Mouse (Mus musculus) layer of hippocampus, adult 8-10 months (tissue): Measurements from ENCODE around the gene Tpo. TPM values are rescaled to one million over a fixed set of nuclear protein-coding genes. Genes with fewer than 3 reads are reported as not detected.
A peak's percentile ranks its signal among the peaks of the same experiment; 100 is the strongest.

Experiments used
- DNase-seq, 2 experiments: peaks; one replicate each; pipeline ENCODE4 v3.0.0; 2022; ENCODE audit warnings: low spot score in 2 of 2
- total RNA-seq, 4 experiments: library from RNA; stranded (reverse); gene quantifications; 2 replicates each; pipeline ENCODE4 v1.2.4; 2022

The Tpo gene
- under 1 TPM in 3 of 4 experiments, not detected in 1; 0.09 to 0.54 (median 0.47) TPM for total RNA-seq

DNA sequence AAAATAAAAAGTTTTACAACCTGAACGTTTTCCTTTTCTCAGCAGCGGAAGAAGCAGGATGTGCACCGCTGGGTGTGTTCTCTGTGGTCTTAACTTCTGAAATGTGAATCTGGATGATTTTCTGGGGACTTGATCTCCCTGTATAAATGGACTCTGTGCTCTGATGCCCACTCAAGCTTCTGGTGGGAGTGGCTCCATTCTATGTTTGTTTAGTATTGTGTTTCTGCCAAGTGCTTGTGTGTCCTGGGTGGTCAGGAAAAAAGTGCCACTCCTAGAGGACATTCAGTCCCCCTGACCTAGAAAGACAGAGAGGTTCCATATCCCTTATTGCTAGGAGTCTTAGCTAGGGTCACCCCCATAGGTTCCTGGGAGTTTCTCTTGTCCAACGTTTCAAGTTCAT lies at the start of gene Tpo:
Tpo (minus strand) TSS at position 101 of the 400 bp plus-strand sequence.
- no peak for DNase-seq

DNA sequence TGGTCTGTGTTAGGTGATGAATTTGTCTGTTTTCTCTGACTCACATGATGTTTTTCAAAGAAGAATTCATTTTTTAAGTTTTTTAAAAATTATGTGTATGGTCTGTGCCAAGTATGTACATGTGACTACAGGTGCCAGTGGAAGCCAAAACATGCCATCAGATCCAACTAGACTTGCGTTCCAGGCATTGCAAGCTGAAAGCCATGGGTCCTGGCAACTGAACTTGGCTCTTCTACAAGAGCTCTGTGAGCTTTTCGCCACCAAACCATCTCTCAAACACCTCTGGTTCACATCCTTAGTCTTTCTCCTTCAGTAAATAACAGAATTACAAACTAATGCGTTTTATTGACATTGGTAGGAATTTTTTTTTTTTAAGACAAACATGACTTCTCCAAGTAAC lies 49.3 kb upstream of the Tpo start:
- DNase-seq, result no peak

DNA sequence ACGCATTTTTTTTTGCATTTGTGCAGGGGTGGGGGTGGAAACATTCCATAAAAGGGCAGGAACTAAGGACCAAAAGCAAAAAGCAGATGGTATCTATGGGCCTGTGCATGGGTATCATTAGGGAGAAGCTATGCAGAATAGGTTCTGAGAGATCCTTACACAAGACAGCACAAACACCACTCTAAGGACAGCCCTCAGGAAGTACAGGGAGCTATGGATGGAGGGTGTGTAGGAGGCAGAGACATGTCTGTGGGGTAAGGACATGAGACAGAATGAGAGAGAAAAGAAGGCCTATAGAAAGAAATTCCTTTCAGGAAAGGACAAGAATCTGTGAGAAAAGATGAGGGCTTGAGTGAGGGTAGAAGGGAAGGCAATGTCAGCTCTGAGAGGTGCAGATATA lies 47.2 kb upstream of the Tpo start:
- no peak for DNase-seq

DNA sequence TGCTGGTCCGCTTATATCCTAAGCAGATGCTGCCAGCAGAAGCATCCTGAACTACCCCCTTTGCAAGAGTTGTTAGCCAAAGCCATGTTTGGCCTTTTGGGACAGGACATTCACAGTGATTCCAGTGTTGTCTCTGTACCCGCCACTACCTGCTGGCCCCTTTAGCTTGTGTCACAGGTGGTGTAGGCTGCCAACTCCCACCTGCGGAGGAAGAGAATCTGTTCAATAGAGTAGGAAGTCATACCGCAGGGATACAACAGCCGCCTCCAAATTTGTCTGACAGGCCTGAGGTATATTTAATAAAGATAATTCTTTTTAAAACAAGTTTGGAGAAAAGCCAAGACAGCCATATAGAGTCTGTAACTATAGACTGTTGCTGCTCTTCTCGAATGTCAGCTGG lies 45.5 kb upstream of the Tpo start:
- DNase-seq, result no peak

DNA sequence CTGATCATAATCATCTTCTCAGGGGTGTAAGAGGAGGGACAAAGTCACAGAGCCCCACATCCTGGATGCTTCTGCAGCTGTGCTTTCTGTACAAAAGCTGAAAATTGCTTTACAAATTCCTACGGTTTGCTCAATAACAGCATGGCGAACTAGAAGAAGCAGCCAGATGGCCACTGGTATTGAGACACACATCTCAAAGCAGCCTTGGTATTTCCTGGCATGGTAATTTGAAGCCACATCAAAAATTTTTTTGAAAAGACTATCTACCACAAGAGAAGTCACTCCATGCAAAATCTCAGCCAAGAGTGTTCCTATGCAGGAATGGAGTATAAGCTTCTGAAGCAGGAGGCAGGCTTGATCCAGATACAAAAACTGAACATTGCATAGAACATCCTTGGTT lies 45.1 kb upstream of the Tpo start:
- DNase-seq, result no peak

DNA sequence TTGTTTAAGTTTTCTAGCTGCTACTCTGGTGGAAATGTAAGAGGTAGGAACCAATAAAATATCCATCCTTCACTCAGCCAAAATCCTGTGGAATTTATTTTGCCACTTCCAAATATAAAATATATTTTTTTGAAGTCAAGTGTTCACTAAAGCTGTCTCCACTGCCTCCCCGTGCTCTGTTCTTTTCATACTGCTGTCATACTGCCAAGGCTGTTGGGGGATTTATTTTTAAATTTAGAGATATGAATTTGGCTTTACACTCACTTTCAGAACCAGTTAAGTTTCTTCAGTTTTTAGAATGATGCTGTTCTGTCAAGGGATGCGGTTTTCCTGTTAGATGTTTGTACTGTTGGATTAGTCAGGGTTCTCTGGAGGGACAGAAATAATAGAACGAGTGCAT lies 36.1 kb upstream of the Tpo start:
- no peak for DNase-seq

DNA sequence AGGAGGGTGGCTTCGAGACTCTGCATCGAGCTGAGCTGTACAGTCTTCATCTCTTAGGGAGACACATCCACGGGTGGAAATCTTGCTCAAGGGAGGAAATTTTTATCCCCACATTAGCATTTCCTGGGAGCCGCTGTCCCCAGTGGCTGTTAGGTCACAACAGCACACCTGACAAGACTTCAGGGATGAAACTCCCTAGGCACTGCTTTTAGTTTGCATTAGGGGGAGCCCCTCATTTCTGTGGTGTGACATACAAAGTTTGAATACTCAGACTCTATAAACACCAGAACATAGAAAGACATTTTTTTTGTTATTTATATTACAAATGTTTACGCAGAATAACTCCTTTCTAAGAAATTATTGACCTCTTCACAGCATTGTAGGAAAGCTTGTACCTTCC lies 32.1 kb upstream of the Tpo start:
- no peak for DNase-seq

DNA sequence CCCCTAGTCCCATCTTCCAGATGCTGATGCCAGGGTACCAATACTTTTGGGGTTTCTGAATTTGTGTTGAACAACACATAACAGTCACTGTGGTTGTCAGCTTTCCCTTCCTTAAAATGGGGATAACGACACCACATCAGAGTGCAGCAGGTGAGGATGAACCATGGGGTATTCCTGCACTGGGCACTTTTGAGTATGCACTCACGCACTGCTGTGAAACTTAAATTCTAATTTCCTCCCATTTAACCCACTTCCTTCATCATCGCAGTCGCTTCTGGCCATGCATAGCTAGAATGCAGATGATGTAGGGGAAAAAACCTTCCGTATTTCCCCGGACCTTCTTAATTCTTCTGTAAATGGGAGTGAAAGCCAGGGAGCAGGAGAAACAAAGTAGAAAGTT lies 31.6 kb upstream of the Tpo start:
- DNase-seq, result no peak

DNA sequence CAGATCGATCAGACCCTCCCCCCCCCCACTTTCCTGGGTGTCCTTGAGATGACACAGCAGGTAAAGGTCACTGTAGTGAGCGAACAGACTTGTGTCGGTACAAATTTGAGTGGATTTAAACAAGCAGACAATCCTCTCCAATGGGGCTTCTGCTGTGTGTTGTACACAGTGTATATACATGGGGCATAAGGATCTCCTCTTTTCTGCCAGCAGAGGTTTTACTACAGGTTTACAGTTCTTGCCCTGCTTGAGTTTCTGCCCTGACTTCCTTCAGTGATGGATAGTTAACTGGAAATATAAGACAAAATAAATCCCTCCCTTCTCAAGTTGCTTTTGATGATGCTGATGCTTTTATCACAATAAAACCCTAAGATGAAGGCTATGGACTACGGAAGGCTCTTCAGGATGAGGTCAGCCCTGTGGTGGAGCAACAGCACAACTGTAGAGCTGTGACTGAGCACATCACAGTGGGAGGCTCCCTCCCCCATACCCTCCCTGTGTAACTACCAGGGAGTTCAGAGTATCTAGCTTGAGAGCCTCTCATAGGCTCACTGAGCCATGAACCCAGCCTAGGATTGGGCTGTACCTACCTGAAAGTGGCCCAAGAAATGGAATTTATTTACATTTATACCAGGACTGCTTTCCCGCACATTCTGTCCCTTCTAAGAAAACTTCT lies 29.4 kb upstream of the Tpo start:
- DNase-seq, result no peak

DNA sequence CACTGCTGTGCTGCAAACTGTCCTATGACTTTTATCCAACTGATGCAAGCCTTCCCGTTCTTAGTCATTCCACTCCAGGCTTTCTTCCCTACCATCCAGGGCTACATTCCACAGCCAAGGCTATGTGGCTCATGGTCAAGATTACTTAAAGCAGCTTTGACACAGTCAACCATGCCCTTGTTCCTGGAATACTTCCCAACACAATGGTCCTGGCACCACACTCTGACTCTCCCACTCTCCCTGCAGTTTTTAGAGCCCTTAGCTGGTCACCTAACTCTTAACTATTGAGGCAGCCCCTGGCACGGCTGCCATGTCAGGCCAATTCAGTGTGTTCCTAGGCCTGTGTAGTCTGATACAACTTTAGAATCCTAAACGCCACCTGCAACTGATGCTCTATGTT lies 28.1 kb upstream of the Tpo start:
- DNase-seq, result no peak

DNA sequence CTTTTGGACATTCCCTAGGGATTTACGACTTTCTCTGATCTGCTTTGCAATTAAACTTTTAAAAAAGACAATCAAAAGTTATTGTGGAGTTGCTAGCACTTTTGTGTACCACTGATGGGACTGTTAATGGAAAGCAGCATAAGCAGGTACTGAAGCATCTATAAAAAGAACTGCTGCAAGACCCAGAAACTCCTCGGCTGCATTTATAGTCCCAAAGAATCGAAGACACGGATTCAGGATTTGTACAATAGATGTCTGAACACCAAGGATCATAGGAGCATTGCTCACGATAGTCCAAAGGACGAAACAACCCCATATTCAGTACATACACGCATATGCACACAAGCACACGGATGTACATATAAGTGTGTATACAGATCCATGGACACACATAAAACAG lies 27.4 kb upstream of the Tpo start:
- DNase-seq, result no peak

DNA sequence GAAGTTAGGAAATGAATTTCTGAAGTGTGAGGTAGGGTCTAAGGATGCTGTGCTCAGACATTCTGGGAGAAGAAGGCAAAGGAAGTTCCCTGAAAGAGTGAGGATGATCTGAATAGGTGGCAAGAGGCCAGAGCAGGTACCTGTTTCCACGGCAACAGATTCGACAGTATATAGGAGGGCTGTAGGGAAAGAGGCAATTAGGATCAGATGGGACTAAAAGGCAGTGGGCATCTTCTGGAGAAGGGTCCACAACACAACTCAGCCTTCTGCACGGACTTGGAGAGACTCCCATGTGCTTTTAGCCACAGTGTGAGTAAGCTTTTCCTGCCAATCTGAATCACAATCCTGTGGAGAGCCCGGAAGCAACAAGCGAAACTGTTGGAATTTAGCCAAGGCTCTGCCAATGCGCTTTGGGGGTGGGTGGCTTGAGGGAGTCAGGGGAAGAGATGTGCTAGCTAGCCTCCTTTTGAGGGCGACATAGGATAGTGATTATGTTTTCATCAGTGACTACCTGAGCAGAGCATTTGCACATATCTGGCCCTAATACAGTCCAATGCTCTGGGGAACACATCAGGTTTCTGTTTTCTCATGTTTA lies 21.8 kb upstream of the Tpo start:
- DNase-seq, result no peak

DNA sequence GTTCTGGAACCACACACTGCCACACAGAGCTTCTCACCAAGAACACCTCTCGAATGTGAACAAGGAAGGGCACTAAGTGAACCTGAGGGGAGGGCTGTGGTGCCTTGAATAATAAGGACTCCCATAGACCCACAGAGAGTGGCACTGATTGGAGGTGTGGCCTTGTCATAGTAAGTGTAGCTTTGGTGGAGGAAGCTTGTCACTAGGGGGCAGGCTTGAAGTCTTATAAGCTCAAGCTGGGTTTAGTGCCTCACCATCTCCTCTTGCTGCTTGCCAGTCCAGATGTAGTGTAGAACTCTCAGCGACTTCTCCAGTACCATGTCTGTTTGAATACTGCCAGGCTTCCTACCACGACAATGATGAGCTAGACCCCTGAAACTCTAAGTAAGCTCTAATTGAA lies 9.7 kb upstream of the Tpo start:
- DNase-seq, result peak in 1 of 2 experiments; percentile 29

DNA sequence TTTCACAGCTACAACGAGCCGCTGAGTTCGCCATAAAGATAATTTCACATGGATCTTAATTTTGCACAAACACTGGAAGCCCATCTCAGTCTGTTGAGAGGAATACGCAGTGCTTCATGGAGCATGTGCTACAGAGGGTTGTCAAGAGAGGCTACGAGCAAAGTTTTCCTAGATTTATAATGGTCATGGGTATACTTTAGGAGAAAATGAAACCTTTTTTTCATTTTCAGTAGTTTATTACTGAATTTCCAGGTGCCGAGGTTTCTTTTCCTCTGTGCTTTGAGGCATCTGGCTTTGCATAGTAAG lies 3.1 kb downstream of the Tpo start:
- DNase-seq, result no peak

DNA sequence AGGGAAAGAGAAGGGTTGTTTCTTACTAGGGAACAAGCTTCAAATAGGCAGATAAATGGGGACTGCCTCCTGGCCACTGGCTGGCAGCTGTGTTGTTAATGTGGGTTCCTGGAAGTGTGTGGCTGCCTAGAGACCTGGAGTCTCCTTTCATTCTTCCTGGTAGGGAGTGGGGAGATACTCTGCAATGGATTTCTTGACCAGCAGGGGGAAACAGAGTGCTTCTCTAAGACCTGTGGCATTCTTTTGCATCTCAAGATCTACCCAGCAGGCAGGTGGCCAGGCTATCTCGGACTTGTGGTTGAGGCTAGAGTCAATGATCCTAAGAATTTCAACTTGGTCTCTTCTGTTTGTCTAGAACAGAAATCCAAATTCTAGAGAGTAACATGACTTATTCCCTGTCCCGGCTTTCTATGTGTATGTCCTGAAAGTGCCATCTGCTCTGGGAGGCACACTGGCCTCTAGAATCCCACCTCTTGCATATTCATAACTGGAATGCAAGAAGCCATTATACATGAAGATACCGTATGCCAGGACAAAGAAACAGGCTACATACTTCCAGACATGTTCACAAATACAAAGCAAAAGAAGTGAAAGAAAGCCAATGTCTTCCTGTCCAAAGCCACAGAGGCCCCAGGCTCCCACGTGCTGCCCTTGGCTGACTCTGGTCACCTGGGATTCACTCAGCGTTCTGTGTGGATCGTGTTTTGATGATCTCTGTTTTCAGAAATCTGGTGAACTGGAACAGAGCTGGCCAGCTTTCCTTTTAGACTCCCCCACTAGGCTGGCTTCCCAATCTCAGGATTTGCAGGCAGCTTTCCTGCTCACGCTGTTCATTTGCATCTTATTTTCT lies 3.6 kb downstream of the Tpo start:
- peak; percentile 47 to 75 for DNase-seq

DNA sequence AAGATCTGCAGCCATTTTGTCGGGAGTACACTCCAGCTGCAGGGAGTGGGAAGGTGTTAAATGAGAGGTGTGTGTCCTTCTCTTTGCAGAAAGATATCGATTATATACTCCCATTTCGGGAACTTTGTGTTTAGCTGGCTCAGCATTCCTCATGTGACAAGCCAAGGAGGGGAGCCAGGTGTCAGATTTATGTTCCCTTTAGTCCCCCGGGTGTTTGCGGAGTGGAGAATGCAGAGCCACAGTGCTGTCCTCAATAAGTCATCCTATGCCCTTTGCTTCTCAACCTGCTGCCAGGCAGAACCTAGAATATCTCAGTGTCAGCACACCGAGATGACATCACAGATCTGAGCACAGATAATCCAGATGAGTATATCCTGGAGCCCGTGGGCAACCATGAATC lies 10.1 kb downstream of the Tpo start:
- no peak for DNase-seq

DNA sequence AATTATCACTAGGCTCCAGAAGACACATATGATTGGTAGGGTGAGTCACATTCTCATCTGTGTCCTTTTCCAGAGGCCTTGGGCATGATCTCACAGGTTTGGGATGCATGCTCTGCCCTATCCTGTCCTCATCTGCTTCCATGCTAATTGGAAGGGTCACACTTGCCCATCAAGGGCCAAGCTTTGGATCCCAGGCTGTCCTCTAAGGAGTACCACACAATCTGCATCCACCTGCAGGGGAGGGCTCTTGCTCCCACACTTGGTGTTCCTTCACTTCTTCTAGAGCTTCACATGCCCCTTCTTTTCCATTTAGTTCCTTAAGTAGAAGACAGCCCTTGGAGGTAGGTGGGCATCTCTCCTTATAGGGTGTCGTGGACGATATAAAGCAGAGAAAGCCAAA lies 20.2 kb downstream of the Tpo start:
- DNase-seq, result no peak

DNA sequence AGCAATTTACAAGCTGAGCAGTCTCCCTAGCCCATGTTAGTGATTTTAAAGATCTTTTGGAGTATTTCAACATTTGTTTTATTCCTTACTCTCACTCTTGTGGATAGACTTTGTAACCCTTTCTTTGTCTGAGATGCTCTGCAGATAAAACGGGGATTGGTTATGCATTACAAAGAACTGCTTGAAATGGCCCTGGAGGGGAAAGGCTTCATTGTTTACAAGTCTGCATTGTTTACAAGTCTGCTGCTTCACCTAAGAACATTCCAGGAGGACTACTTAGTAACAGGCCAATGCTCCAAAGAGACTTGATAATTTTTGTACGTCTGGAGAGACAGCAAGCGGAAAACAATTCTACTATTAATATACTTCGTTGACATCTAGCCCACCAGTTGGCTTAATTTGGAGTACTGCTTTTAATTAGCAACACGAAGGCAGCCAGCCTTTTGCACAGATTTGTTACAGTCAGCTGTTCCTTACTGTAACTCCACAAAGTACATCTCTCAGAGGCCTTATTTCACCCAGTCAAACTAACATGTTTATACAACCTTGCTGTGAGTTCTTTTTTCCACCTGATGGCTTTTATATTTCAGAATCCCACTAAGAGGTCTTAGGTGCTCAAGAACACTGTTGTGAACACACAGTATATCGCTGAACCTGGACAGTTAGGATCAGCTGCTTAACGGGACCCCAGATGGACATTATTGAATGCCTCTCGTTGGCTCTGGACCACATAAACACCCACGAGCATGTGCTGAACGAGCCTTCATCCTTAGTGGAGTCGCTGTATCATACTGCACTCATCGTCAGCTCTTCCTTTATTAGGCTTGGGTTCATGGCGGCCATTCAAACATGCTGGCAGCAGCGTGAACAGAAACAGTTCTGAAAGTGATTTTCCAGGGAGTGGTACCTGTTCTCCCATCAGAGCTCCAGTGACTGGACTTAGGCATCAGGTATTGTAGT lies 22.5 kb downstream of the Tpo start:
- DNase-seq, result peak; percentile 16 to 32

DNA sequence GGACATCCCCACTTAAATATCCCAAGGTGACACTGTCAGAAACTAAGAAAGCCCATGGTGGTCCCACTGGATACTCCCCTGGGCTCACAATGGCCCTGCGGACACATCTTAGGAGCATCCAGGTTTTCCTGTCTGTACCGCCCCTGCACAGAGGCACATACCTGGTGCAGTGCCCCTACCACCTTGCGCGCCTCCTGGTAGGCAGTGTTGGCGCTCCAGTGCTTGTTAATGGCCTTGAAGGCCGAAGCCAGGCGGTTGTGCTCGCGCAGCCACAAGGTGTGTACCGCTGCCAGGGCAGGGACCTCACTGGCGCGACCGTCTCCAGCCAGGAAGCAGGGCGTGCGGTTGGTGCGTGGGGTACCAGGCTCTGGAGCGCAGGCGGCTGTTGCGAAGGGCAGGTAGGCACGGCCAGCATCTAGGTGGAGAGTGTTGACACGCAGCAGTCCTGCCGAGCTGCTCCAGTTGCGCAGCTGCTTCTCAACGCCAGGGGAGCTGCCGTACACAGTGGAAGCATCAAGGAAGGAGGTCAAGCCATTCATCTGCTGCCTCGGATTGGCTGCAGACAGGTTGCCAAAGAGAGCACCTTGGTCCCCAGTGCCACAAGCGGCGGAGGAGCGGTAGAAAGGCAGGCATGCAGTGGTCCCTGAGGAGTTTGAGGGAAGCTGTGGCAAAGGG lies 29.4 kb downstream of the Tpo start:
- DNase-seq, result no peak

DNA sequence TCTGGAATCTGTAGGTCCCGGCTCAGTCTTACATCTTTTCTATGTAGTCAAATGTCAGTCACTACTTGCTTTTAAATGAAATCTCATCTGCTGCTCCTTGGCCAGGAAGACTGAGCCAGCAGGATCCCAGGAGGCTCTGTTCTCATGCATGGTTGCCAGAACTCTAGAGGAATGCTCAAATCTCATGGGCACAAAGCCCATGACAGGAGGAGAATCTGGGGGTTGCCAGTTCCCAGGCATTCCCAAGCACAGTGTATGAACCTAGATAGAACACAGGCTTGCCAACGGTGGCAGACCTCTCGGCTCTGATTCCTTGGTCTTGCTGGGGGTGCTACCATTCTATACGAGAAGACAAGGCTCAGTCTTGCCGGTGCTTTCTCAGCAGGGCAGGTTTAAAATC lies 40.3 kb downstream of the Tpo start:
- DNase-seq, result peak; percentile 22 to 33

DNA sequence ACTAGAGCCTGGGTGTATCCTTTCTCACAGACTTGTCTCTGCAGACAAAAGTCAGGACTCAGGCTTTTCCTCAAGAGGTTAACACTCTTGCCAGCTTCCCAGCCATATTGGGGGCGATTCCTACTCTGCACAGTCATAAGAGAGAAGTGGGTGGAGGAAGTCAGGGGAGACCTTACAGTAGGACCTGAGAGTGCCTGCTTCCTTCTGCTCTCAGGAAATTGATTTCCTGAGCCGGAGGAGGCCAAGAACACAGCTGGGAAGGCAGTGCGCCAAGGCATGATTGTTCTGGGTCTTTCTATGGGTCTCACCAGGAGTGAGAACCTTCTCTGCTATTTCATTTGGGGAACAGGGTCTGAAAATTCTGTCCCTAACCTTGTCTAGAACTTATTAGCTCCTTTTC lies 48.5 kb downstream of the Tpo start:
- DNase-seq, result no peak
